Mouse (Mus musculus) thymus, adult 18-20 months (tissue): ENCODE results near the gene Lrrtm3.

ENCODE experiments used
- DNase-seq, 2 experiments: peaks; one replicate each; pipeline ENCODE4 v3.0.0; 2022; ENCODE audit warnings: mixed read lengths in 2 of 2

Lrrtm3 gene

DNA sequence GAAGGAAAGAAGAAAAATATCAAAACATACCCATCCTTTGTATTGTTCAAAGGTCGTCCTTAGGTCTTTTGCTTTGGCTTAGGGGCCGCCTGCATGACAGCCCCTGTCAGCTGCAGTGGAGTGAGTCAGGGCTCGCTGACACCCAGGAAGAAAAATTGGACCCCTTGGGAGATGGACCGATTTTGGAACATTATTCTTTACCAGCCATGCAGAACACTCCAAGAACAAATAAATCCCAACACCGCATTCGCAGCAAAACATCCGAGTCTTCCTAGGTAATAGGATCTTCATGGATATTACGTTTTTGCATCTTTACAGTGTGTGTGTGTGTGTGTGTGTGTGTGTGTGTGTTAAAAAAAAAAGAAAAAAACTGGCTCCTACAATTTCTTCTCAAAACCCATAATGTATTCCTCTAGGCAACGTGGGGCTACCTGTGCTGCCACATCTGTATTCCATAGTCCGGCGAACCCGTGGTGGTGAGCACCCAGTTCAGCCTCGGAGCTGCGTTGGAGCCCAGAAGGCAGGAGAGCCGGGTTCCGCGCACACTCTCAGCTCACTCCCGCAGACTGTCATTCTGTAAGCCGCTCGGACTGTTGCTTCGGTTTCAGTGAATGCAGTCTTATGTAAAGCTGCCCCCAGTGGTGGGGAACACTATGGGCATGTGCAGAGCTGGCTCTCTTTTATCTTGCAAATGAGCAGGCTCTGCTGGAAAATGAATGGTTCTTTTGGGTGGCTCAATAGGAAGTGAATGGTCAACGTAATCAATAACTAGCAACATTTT, at the start of gene Lrrtm3:
Gene Lrrtm3, minus strand, starts transcription at position 598 of the 781 bp plus-strand sequence.
- DNase-seq: no peak

DNA sequence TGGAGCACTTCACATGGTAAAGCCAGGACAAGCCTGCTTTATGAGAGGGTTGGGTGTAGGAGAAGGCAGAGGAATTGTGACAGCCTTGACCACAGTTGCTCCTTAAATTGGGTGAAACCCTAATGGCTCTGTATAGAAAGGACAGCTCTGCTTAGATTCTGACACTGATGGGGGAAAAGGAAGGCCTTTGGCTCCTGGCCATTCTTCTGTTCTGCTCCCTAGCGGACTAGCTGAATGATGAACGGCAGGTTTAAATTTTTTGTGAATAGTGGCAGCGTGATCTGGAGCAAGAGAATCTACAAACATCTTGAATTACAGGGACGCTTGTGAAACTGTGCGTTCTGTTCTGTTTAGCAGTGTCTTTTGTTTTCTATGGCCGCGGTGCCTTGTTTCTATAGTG, 45.4 kb upstream of the Lrrtm3 start:
- no peak for DNase-seq

DNA sequence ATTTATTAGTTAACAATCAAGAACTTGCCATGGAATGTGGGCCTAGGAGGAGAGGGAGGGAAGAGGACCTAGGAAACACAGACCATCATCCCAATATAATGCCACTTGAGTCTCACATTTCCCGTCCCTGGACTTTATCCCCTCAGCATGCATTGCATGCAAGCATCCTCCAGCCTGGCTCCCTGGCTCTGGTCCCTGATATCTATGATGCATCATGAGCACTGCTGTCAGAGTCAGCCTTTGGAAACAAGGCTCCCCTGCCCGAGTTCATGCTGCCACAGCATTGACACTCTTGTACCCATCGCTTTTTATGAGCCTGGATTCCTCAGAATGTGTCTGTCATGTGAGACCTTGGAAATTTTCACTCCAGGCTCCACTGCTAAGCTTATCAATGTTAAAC, 43.4 kb upstream of the Lrrtm3 start:
- DNase-seq: no peak

DNA sequence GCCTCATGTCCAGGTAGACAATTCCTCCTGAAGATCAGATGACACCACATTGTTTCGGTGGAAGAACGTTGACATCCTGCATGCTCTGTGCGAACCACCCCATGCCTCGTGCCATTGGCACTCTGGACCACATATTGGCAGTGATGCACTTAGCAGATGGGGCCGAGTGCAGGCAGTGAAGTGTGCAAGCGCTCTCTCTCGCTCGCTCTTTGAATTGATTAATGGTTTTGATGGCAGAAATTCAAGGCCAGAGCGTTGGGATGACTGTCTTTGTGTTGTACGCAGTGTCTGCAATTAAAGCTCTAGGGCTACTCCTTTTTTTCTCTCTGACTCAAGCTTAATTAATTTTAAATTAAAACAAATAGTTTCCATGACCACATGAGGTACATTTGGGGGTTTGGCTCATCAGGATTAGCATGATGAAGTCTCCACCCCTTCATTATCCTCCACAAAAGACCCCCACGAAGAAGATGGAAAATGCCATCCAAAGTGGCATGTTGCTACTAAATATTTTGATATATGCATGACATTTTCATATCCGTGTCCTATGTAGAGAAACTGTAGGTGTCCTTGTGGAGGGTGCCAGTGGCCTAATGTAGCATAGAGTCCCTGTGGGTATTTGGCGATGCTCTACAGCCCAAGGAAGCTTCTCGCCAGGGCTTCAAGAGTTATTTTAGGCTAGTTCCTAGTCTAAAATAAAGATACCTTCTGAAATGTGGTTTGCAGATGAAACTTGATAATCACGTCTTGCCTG, 40.5 kb upstream of the Lrrtm3 start:
- DNase-seq: no peak

DNA sequence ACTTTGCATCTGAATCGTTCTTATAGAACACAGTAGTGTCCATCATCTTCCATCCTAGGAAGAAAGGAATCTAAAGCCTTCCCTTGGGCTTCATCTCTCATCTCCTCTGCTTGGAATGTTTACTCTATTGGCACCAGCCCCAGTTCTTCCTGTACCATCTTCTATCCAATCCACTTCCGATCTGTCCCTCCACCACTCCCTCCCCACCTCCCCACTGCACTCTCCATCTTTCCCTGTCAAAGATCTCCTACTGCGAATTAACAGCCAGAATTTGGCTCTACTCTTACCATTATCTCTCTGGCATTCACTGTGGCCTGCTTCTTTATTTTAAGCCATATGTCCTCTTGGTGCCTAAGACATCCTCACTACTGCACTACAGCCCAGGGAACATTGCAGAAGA, 28.8 kb upstream of the Lrrtm3 start:
- DNase-seq: no peak

DNA sequence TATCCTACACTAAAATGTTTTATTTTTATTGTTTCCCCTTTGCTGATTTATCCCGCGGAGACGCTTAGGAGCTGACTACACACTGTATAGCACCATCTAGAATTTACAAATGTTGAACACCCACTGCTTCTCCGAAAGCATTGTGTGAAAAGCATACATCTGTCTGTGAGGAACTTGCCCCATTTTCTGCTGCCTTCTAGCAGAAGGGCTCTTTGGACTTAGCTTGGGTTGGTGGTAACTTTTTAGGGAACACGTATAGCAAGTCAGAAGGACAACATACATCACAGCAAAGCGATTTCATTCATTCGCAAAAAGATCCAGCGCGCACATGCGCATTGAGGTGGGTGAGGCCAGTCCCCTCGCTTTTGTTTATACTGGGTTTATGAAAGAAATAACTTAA, 25.2 kb upstream of the Lrrtm3 start:
- DNase-seq: no peak

GRCm38 (mm10) chr10:64096532-64096931, 6.5 kb upstream of the Lrrtm3 start:
- DNase-seq: no peak

GRCm38 (mm10) chr10:64088774-64089460, 1.2 kb downstream of the Lrrtm3 start:
- DNase-seq: no peak

DNA sequence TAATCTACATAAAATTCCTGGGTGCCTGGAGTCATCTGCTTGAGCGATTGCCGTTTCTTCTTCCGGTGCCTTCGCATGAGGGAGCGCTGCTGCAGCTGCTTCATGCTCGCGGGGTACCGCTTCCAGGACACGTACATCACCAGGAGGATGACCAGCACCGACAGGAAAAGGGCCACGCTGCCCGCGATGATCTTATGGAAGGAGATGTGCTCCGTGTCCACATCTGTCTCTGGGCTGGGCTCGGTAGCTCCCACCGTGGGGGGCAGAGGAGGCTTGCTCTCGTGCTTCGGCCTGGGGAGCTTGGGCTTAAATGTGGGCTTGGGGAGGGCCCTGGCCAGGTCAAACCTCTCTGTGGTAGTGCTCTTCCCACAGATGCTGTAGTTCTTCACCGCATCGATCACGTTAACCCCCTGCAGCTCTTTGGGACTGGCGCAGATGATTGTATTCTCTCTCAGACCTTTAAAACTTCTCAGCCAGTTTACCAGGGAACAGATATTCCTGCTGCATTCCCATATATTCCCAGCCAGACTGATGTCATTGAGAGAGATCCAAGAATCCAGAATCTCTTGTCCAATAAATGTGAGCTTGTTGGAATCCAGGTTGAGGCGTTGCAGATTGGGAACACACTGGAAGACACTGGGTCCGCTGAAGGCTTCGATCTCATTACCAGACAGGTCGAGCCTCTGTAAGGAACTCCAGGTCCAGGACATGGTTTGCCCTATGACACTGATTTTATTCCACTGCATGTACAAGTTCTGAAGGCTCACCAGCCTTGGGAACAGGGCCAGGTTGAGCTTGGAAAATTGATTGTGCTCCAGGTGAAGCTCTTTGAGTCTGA, 1.9 kb downstream of the Lrrtm3 start:
- no peak for DNase-seq

- no peak for DNase-seq
Observed at GRCm38 (mm10) chr10:64087521-64087920, 2.6 kb downstream of the Lrrtm3 start.

DNA sequence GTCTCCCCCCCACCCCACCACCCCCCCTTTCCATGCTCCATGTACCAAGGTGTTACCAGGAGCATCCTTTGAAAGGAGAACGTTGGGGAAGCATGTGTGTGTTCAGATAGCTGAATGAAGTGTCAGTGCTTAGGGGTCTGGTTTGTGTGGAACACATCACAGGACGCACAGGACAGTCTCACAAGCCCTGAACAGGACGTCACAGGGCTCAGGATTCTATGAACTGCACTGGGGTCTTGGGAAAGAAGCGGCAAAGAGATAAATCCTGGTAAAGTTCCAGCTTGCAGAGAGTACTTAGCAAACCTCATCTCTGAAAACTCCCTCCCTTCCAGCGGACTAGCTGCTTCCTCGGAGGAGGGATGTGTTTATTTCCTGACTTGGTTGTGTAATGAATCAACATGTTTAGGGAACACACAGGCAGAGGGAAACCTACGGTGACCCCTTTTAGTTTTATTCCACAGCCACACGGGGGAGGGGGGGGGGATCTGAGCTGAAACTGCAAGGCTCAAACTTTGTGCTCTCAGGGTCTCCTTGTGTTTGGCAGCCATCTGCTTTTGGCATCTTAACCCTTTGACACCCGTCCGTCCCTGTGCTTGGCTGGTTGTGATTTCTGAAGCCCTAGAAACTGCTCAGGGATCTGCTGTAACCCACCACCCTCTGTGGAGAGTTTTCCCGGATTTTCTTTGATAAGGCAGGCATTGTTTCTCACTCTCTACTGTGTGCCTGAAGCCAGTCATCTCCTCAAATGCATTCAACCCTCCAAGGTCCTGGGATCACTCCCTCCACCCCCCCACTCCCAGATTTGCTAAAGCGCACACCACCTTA, 3.3 kb downstream of the Lrrtm3 start:
- DNase-seq: no peak

- no peak for DNase-seq
Observed at GRCm38 (mm10) chr10:64086183-64086566, 3.9 kb downstream of the Lrrtm3 start.

- no peak for DNase-seq
Observed at GRCm38 (mm10) chr10:64084465-64084864, 5.6 kb downstream of the Lrrtm3 start.

DNA sequence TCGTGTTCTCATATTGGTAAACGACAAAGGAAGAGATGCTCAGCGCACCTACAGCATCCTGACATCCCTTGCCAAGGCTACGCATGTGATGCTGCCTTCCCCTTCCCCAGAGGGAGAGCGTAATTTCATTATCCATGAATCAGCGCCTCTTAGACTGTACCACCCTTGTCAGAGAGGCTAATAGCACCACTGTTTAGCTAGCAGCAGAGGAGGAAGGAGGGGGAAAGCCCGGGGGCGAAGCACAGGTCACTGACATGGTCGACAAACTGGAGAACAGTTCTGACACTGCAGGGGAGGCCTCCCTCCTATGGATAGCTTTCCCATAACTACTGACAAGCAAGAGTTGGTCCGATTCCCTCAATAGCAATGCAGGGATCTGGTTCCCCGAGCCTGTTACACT, 6.3 kb downstream of the Lrrtm3 start:
- no peak for DNase-seq

- DNase-seq: no peak
Observed at GRCm38 (mm10) chr10:64082345-64082744, 7.7 kb downstream of the Lrrtm3 start.

GRCm38 (mm10) chr10:64076410-64077052, 13.5 kb downstream of the Lrrtm3 start:
- no peak for DNase-seq

DNA sequence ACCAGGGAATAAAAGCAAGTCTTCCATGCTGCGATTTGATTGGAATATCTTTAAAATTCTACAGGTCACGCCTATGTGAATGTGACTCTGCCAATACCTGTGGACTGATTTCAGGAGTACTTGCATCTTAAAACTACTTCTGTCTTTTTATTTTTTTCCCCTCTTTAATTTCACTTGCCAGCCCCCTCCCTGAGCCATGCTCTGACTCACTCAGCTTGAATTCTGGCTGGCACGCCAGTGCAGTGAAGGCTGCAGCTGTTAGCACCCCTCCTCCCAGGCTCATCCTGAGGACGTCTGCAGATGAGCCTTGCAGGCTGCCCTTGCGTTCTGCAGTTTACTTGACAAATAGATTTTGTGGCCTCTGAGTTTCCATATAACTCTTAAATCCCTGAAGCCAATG, 14.1 kb downstream of the Lrrtm3 start:
- no peak for DNase-seq

- DNase-seq: no peak
Observed at GRCm38 (mm10) chr10:64063704-64064103, 26.4 kb downstream of the Lrrtm3 start.

DNA sequence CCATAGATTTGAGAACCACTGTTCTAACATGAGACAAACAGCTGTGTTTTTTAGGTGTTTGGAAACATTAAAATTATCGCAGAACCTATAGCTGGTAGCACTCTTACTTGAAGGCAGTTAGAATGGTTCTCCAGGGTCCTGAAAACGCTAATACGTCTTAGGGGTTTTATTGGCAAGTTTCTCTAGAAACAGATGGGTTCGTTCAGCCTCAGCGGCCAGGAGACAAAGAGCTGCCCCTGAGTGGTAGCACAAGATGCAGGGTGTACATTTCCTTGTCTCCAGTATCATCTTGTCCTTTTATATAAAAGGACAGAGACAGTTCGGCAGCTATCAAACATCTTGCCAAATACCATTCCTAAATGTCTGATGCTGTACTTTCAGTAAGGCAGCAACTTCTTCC, 40.1 kb downstream of the Lrrtm3 start:
- no peak for DNase-seq

DNA sequence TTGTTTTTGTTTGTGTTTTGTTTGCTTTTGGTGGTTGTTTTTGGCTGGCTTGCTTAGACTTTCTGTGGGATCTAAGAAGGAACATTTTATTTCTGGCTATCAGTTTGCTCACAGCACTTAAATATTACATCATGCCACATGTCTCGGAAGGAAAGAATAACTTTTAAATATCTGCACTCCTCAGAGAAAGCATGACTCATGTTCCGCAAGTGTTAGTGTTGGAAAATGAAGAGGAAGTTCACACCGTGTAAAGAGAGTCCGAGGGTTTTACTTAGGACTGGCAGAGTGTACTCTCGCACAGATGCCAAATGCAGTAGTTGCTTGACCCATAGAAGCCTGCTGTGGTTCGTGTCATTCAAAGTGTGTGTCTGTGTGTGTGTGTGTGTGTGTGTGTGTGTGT, 40.9 kb downstream of the Lrrtm3 start:
- DNase-seq: no peak

- DNase-seq: no peak
Observed at GRCm38 (mm10) chr10:64041892-64042291, 48.2 kb downstream of the Lrrtm3 start.
